Mouse (Mus musculus) brain, embryonic 14.5 days (tissue): ENCODE results near the gene Ppp1r13b. TPM values are rescaled to one million over a fixed set of nuclear protein-coding genes. Genes with fewer than 3 reads are reported as not detected.

Experiments
- DNase-seq: peaks from one replicate; pipeline ENCODE4 v3.0.0-alpha.2; 2011; ENCODE audit warnings: low read depth
- CTCF ChIP-seq: fragments of 200-500 bp; IDR thresholded peaks from 2 replicates; pipeline ENCODE4 v1.5.1; 2012; ENCODE audit warnings: inconsistent platforms, mild to moderate bottlenecking, moderate library complexity, borderline replicate concordance; ENCODE audit not compliant: insufficient read depth, insufficient read length; ENCODE audit errors: extremely low read depth
- POLR2A ChIP-seq: fragments of 200-500 bp; IDR thresholded peaks from 2 replicates; pipeline ENCODE4 v1.6.1; 2012; ENCODE audit warnings: mild to moderate bottlenecking, inconsistent platforms, borderline replicate concordance; ENCODE audit not compliant: poor library complexity, insufficient read depth, insufficient read length, severe bottlenecking; ENCODE audit errors: extremely low read depth
- polyA plus RNA-seq: library from polyadenylated mRNA; depleted of rRNA; stranded (reverse); fragments of >200 nt; gene quantifications from 2 replicates; pipeline ENCODE4 v1.2.3, GENCODE M21; 2012

Gene Ppp1r13b
- polyA plus RNA-seq, 1 experiment = 35.7 TPM

- peak; percentile 89 for DNase-seq
- TF ChIP-seq POLR2A (no peak), CTCF (no peak)
Observed at GRCm38 (mm10) chr12:111936706-111937550, 29.0 kb upstream of the Ppp1r13b start.

- DNase-seq = no peak
- TF ChIP-seq POLR2A = no peak
Observed at GRCm38 (mm10) chr12:111933971-111934370, 26.1 kb upstream of the Ppp1r13b start.

GRCm38 (mm10) chr12:111933032-111933704 lies 25.3 kb upstream of the Ppp1r13b start:
- TF ChIP-seq POLR2A (no peak), CTCF (no peak)
- no peak for DNase-seq

DNA sequence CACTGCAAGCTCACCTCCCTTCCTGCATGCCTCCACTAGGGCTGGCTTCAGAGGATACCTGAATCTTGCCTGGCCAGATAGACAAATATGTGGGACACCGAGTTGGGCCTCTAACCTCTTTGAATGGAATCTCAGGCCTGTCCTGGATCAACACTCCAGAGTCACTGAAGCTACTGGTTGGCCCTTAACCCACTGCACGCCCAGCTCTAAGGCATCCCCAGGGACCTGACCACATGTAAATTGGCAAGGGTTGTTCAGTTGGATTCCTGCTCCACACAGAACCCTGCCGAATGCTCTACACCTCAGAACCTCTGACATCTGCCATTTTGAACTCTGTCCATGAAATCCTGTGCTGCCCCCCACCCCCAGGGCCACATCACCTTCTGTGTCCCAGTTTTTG lies 24.6 kb upstream of the Ppp1r13b start:
- no peak for DNase-seq

DNA sequence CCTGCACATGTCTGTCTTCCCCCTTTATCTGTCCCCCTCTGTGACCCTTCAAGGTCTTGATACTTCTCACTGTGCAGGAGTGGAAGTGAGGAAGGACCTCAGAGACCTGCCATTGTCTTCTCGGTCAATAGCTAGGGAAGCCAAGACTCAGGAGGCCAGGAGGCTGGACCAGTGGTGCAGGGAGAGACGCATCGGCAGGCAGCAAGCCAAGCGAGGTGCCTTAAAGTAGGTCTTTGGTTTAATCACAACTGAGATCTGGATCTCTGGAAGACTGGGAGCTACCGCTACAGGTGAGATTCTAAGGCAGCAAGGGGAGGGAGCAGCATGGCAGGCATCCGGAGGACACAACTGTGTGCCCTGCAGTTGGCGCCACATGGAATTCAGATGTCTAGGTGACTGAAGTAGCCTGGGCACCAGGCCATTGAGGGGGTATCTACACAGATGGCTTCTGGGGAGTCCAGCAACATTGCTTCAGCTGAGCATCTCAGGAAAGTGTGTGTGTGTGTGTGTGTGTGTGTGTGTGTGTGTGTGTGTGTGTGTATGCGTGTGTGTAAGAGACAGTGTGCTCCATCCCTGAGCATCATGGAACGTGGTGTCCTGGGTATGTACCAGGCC lies 23.6 kb upstream of the Ppp1r13b start:
- TF ChIP-seq CTCF = no peak
- no peak for TF ChIP-seq POLR2A

More for the DNA sequence above, 24.6 kb upstream of the Ppp1r13b start:
- no peak for TF ChIP-seq CTCF

DNA sequence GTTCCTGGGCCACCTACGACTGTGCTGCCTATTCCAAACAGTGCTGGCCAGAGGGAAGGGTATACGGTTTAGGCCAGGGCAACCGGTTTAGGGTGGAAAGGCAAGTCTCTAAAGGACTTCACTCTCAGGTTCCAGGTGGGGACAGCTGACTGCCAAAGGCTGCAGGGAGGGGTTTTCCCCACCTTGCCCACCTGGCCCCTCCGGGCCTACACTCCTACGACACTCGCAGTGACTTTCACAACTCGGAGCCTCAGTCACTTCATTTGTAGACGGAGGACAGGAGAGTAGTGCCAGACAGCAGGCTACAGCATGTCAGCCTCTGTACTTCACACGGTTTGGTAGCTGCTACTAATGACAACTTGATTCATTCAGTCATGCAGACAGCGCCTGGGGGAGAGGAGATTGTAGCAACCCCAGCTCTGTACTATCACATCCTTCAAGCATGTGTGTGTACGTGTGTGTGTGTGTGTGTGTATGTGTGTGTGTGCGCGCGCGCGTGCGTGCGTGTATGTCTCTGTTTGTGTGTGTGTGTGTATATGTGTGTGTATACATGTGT lies 20.6 kb upstream of the Ppp1r13b start:
- no peak for DNase-seq
- no peak for TF ChIP-seq CTCF
- TF ChIP-seq POLR2A = no peak

More for the DNA sequence above, 23.6 kb upstream of the Ppp1r13b start:
- no peak for DNase-seq

DNA sequence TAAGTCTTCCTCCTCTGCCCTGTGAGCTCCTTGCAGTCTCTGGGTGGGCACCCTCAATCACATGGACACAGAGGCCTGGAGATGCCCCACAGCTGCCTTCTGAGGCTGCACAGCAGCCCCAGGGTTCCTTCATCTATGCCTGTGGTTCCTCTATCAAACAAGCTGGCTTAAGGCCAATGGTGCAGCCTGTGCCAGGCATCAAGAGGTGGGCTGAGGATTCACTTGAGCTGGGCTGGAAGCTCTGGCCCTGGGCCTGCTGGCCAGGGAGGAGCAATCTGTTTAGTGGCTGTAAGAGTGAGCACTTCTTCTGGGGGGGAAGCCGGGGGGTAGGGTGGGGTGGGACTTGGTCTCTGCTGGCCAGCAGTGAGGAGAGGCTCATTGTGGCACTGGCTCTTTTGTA lies 19.4 kb upstream of the Ppp1r13b start:
- peak; percentile 77 for DNase-seq
- no peak for TF ChIP-seq POLR2A
- TF ChIP-seq CTCF = no peak

- TF ChIP-seq CTCF = no peak
- no peak for TF ChIP-seq POLR2A
- DNase-seq = no peak
Observed at GRCm38 (mm10) chr12:111923117-111923516, 15.2 kb upstream of the Ppp1r13b start.

DNA sequence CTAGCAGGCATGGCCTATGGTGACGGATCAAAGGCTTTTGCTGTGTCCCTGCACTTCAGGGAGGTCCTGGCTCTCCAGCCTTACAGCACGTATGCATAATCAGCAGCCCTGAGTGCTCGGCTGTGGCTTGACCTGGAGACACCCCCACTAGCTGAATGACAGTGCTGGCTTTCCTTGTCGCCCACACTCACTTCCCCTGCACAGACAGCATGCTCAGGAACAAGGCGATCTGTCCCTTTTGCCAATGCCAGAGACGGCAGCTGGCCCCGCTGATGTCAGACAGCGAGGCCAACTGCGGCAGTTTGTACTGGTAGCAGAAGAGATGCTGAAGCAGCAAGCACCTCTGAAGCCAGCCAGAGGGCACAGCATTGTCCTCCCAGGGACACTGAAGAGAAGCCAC lies 12.1 kb upstream of the Ppp1r13b start:
- DNase-seq = peak; percentile 45
- TF ChIP-seq CTCF (no peak), POLR2A (no peak)

DNA sequence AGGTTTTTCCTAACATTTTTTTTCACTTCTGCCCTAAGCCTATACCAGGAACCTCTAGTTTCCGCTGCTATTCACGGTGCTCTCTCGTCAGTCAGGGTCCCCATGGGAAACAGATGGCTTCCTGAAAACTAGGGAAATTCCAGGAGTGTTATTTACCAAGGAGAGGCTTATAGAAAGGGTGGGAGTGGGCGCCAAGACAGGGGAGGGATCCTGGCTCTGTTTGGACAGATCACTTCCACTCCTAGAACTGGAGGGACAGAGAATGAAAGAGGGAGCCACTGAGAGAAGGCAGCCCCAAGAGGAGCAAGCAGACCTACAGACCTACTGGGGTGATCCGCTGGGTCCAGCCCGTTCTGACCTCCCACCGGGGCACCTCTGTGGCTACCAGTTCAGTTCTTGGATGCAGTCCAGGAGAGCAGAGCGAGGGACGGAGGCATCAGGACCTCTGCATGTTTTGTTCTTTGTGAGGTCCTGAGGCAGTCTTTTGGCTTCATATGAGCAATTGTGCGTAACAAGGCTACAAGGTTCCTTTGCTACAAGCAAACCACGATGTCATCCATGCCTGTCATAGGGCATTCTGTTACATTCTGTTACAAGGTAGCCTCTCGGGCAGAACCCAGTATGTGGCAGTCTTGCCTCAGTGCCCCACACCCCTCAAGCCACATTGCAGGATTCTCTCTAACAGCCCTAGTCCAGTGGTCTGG lies 8.8 kb upstream of the Ppp1r13b start:
- DNase-seq = no peak
- TF ChIP-seq CTCF (no peak), POLR2A (no peak)

GRCm38 (mm10) chr12:111915781-111916180 lies 7.9 kb upstream of the Ppp1r13b start:
- DNase-seq = no peak
- TF ChIP-seq CTCF (no peak), POLR2A (no peak)

- TF ChIP-seq CTCF (no peak), POLR2A (no peak)
- no peak for DNase-seq
Observed at GRCm38 (mm10) chr12:111914031-111914430, 6.1 kb upstream of the Ppp1r13b start.
